Mouse (Mus musculus): ENCODE results near the gene Fhit.

Fhit gene

GRCm38 (mm10) chr14:10507560-10507959 is 654.3 kb downstream of the Fhit start:
- no peak for DNase-seq (ENCODE audit: low read depth)

GRCm38 (mm10) chr14:10485798-10486197 is 676.0 kb downstream of the Fhit start:
- DNase-seq (ENCODE audit: low read depth) = no peak

- DNase-seq (ENCODE audit: low read depth) = no peak
Measured at GRCm38 (mm10) chr14:10482851-10483613, 678.8 kb downstream of the Fhit start.

- DNase-seq (ENCODE audit: low read depth) = no peak
Measured at GRCm38 (mm10) chr14:10481370-10481769, 680.5 kb downstream of the Fhit start.

- no peak for DNase-seq (ENCODE audit: low read depth)
Measured at GRCm38 (mm10) chr14:10480681-10481080, 681.2 kb downstream of the Fhit start.

GRCm38 (mm10) chr14:10453001-10453861 is 708.6 kb downstream of the Fhit start:
- DNase-seq (ENCODE audit: low read depth) = peak; percentile 95

- peak; percentile 33 for DNase-seq (ENCODE audit: low read depth)
Measured at GRCm38 (mm10) chr14:10452234-10452633, 709.6 kb downstream of the Fhit start.

GRCm38 (mm10) chr14:10445360-10445759 is 716.5 kb downstream of the Fhit start:
- no peak for DNase-seq (ENCODE audit: low read depth)

- DNase-seq (ENCODE audit: low read depth) = no peak
Measured at GRCm38 (mm10) chr14:10439007-10439749, 722.7 kb downstream of the Fhit start.

- no peak for DNase-seq (ENCODE audit: low read depth)
Measured at GRCm38 (mm10) chr14:10436193-10436592, 725.6 kb downstream of the Fhit start.

- DNase-seq (ENCODE audit: low read depth) = no peak
Measured at GRCm38 (mm10) chr14:10432502-10432901, 729.3 kb downstream of the Fhit start.

GRCm38 (mm10) chr14:10430396-10431000 is 731.3 kb downstream of the Fhit start:
- DNase-seq (ENCODE audit: low read depth) = peak; percentile 32

- DNase-seq (ENCODE audit: low read depth) = no peak
Measured at GRCm38 (mm10) chr14:10423499-10423898, 738.3 kb downstream of the Fhit start.

GRCm38 (mm10) chr14:10422261-10422660 is 739.6 kb downstream of the Fhit start:
- no peak for DNase-seq (ENCODE audit: low read depth)

GRCm38 (mm10) chr14:10415068-10415467 is 746.8 kb downstream of the Fhit start:
- no peak for DNase-seq (ENCODE audit: low read depth)

GRCm38 (mm10) chr14:10409306-10409962 is 752.4 kb downstream of the Fhit start:
- no peak for DNase-seq (ENCODE audit: low read depth)

- no peak for DNase-seq (ENCODE audit: low read depth)
Measured at GRCm38 (mm10) chr14:10405346-10405745, 756.5 kb downstream of the Fhit start.

- DNase-seq (ENCODE audit: low read depth) = peak; percentile 6
Measured at GRCm38 (mm10) chr14:10367783-10368680, 793.8 kb downstream of the Fhit start.

GRCm38 (mm10) chr14:10366808-10367207 is 795.0 kb downstream of the Fhit start:
- DNase-seq (ENCODE audit: low read depth) = no peak

GRCm38 (mm10) chr14:10364281-10364680 is 797.6 kb downstream of the Fhit start:
- DNase-seq (ENCODE audit: low read depth) = no peak
